Mouse (Mus musculus) midbrain, postnatal 0 days (tissue): ENCODE data around the gene Insl6. TPM values are rescaled to one million over a fixed set of nuclear protein-coding genes. Genes with fewer than 3 reads are reported as not detected.

Experiments used
- ATAC-seq: fragments of 200-750 bp; cut with Nextera tagmentation; 2 replicates; pipeline ENCODE4 v1.8.0; 2017; ENCODE audit warnings: moderate number of reproducible peaks, mild to moderate bottlenecking, moderate TSS enrichment, moderate library complexity; ENCODE audit not compliant: low FRiP score
- DNase-seq: peaks from one replicate; pipeline ENCODE4 v3.0.0-alpha.2; 2015; ENCODE audit warnings: low spot score
- H3K27ac ChIP-seq: fragments of 300-500 bp; sonication (generic); 2 replicates; pipeline ENCODE4 v1.5.1; 2014; ENCODE audit warnings: low read depth, mild to moderate bottlenecking, low read length, mixed read lengths
- H3K27me3 ChIP-seq: fragments of 300-500 bp; sonication (generic); 2 replicates; pipeline ENCODE4 v1.6.1; 2014; ENCODE audit warnings: low read length, control low read depth, mixed read lengths; ENCODE audit not compliant: insufficient read depth
- H3K36me3 ChIP-seq: fragments of 300-500 bp; sonication (generic); 2 replicates; pipeline ENCODE4 v1.6.1; 2014; ENCODE audit warnings: low read length, control low read depth, mixed read lengths; ENCODE audit not compliant: insufficient read depth
- H3K4me1 ChIP-seq: fragments of 300-500 bp; sonication (generic); 2 replicates; pipeline ENCODE4 v1.6.1; 2014; ENCODE audit warnings: mild to moderate bottlenecking, control low read depth, antibody characterized with exemption, low read length, mixed read lengths; ENCODE audit not compliant: insufficient read depth
- H3K4me2 ChIP-seq: fragments of 300-500 bp; sonication (generic); 2 replicates; pipeline ENCODE4 v1.6.1; 2014; ENCODE audit warnings: low read depth, mild to moderate bottlenecking, low read length, mixed read lengths; ENCODE audit not compliant: poor library complexity, severe bottlenecking
- H3K4me3 ChIP-seq: fragments of 300-500 bp; sonication (generic); 2 replicates; pipeline ENCODE4 v1.5.1; 2014; ENCODE audit warnings: low read depth, mild to moderate bottlenecking, low read length, moderate library complexity
- H3K9ac ChIP-seq: fragments of 300-500 bp; sonication (generic); replicated peaks from 2 replicates; pipeline ENCODE4 v1.6.1; 2014; ENCODE audit warnings: mild to moderate bottlenecking, low read length, moderate library complexity, mixed read lengths; ENCODE audit not compliant: poor library complexity, severe bottlenecking
- H3K9me3 ChIP-seq: fragments of 300-500 bp; sonication (generic); 2 replicates; pipeline ENCODE4 v1.6.1; 2016; ENCODE audit warnings: low read length, control low read depth
- CTCF ChIP-seq: IDR thresholded peaks from 2 replicates; pipeline ENCODE4 v1.5.1; 2016; ENCODE audit warnings: antibody characterized with exemption, mild to moderate bottlenecking
- whole genome bisulfite sequencing: fragments of 180-500 bp; shearing (Covaris S2); extraction: QIAGEN DNeasy Blood & Tissue Kit; methylation state at CpG from one replicate; pipeline ENCODE4 v1.1.7; 2014; 5-methylcytosine and 5-hydroxymethylcytosine counted together
- polyA plus RNA-seq: library from polyadenylated mRNA; unstranded; fragments of >200 nt; fragmentation: Nextera tagmentation; extraction: Ambion mirVana; gene quantifications from 2 replicates; pipeline ENCODE4 v1.2.1, GENCODE M21; 2015
- total RNA-seq: library from RNA; depleted of rRNA; stranded (reverse); fragments of >200 nt; gene quantifications from 2 replicates; pipeline ENCODE4 v1.2.3, GENCODE M21; 2014; rRNA removed

Gene Insl6
- total RNA-seq (4.6 TPM in 1 of 2 replicates, not detected in the other), polyA plus RNA-seq (1.5 and 1.8 TPM in 2 replicates)

DNA sequence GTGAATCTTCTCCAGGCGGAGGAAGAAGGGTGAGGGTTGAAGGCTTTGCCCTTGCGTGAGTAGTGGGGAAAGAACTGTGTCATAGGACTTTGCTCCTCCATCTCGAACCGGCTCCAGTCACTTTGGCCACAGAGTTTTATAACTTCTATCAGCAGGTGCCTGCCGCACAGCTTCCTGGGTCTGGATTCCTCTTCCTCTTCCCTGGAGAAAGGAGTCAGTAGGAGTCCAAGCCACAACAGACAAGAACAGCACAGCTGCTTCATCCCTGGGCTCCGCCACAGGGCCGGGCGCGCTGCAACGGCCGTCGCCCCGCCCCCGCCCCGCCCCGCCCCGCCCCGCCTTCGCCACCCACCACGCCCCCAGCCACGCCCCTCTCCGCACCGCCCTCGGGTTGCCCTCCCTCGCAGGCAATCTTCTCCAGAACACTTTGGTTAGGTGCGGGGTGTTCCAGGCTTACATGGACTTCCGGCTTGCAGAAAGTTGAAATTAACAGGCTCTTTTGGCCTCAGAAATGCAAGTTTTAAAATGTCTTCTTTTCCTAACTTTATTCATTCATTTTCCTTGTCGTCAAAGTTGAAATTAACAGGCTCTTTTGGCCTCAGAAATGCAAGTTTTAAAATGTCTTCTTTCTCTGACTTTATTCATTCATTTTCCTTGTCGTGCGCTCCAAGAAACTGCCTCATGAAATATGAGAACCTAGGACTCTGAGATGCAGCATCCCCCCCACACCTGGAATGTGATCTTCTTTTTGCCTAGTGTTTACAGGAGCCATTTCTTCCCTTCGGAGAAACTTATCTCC is at the start of gene Insl6:
Gene Insl6, minus strand, starts transcription at position 304 of the 799 bp plus-strand sequence.
- Histone ChIP-seq H3K27ac (no peak within 1 kb of the TSS), H3K4me3 (peak within 1 kb of the TSS; percentile 27), H3K4me2 (peak within 1 kb of the TSS; percentile 64), H3K9ac (no peak within 1 kb of the TSS), H3K4me1 (no peaks in the 10 kb centered on the region), H3K36me3 (no peaks in the 10 kb centered on the region), H3K9me3 (no peaks in the 10 kb centered on the region), H3K27me3 (peaks cover 4% of the 10 kb centered on the region; the same call in 1 of the 2 replicates)
- peak; percentile 23 for DNase-seq
- no peak for ATAC-seq
- no peak for TF ChIP-seq CTCF
- WGBS, result 8% methylated on average over 21 of the region's 31 CpGs

DNA sequence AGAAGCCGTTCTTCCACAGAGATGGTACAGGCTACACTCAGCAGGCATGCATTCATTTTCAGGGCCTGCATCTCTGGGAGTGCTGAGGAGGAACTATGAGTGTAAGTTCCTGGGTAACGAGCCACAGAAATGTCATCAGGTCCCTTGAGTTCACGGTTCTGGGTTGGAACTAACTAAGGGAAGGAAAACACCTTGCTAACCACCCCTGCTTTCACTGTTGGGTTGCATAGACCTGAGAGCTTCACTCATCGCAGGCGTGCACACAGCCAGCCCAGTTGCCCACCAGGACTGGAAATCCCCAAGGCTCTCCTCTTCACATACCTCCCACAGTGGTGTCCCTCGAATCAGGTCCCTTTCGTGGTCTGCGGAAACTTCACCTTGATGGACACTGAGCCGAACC is 49.8 kb upstream of the Insl6 start:
- 93% methylated on average over 9 of the region's 9 CpGs for WGBS
- no peak overlapping the region for H3K4me2 ChIP-seq
- no peak for DNase-seq
- no peak overlapping the region for H3K9ac ChIP-seq
- no peak overlapping the region for H3K27ac ChIP-seq
- no peaks in the 10 kb centered on the region for H3K36me3 ChIP-seq
- no peaks in the 10 kb centered on the region for H3K4me1 ChIP-seq
- no peak for ATAC-seq
- H3K4me3 ChIP-seq, result no peak overlapping the region
- no peak for TF ChIP-seq CTCF
- no peaks in the 10 kb centered on the region for H3K9me3 ChIP-seq
- no peaks in the 10 kb centered on the region for H3K27me3 ChIP-seq

DNA sequence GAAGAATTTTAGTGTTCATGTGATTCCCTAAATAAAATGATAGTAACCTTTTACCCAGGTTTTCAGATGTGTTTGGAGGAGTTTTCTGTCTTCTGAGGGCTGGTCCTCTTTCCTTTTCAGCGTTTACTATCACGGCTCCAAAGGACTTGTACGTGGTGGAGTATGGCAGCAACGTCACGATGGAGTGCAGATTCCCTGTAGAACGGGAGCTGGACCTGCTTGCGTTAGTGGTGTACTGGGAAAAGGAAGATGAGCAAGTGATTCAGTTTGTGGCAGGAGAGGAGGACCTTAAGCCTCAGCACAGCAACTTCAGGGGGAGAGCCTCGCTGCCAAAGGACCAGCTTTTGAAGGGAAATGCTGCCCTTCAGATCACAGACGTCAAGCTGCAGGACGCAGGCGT is 48.3 kb upstream of the Insl6 start:
- Histone ChIP-seq H3K27me3 (no peaks in the 10 kb centered on the region), H3K9ac (0 out of 2 replicates have a peak overlapping the region, but pooled peaks have one; percentile 4), H3K4me2 (peak overlapping the region; percentile 45), H3K9me3 (no peaks in the 10 kb centered on the region), H3K4me3 (peak overlapping the region; percentile 25), H3K36me3 (no peaks in the 10 kb centered on the region), H3K4me1 (no peaks in the 10 kb centered on the region), H3K27ac (no peak overlapping the region)
- ATAC-seq (no peak), DNase-seq (no peak)
- 42% methylated on average over 11 of the region's 11 CpGs for WGBS
- no peak for TF ChIP-seq CTCF

DNA sequence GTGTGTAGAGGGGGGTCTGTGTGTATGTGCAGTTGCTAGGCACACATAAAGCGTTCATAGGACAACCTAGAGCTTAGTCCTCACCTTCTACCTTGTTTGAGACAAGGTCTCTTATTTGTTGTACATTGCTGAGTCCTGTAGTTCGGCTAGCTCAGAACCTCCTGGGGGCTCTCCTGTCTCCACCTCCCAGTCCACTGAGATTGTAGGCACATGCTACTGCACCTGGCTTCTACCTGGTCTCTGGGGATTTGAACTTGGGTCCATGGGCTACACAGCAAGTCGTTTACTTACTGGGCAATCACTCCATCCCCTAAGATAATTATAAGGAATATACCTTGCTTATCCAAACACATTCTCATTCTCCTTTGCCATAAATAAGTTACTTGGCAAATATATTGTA is 47.5 kb upstream of the Insl6 start:
- Histone ChIP-seq H3K4me2 (no peak overlapping the region), H3K4me1 (no peaks in the 10 kb centered on the region), H3K36me3 (no peaks in the 10 kb centered on the region), H3K9me3 (no peaks in the 10 kb centered on the region), H3K27me3 (no peaks in the 10 kb centered on the region), H3K4me3 (no peak overlapping the region), H3K27ac (no peak overlapping the region), H3K9ac (no peak overlapping the region)
- no peak for TF ChIP-seq CTCF
- DNase-seq, result no peak
- no peak for ATAC-seq
- WGBS, result 92% methylated on average over 3 of the region's 3 CpGs

DNA sequence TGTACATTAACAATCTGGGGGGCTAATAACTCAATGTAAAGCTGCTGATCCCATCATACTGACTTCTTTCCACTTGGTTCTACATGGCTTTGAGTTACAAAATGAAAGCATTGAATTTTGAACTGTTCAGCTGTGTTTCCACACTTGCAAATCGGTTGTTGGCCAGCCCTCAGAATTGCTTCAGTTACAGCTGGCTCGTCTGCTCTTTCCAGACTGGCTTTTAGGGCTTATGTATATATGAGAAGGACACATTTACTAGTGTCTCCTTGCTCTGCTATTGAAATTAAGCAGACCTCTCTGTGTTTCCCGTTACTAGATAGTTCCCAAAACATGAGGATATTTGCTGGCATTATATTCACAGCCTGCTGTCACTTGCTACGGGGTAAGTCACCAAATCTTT is 47.0 kb upstream of the Insl6 start:
- H3K9ac ChIP-seq, result no peak overlapping the region
- no peaks in the 10 kb centered on the region for H3K9me3 ChIP-seq
- H3K36me3 ChIP-seq, result no peaks in the 10 kb centered on the region
- TF ChIP-seq CTCF, result no peak
- no peaks in the 10 kb centered on the region for H3K27me3 ChIP-seq
- 76% methylated on average over 4 of the region's 4 CpGs for WGBS
- no peak overlapping the region for H3K4me3 ChIP-seq
- H3K4me1 ChIP-seq, result no peaks in the 10 kb centered on the region
- DNase-seq, result no peak
- H3K4me2 ChIP-seq, result no peak overlapping the region
- ATAC-seq, result no peak
- H3K27ac ChIP-seq, result no peak overlapping the region

DNA sequence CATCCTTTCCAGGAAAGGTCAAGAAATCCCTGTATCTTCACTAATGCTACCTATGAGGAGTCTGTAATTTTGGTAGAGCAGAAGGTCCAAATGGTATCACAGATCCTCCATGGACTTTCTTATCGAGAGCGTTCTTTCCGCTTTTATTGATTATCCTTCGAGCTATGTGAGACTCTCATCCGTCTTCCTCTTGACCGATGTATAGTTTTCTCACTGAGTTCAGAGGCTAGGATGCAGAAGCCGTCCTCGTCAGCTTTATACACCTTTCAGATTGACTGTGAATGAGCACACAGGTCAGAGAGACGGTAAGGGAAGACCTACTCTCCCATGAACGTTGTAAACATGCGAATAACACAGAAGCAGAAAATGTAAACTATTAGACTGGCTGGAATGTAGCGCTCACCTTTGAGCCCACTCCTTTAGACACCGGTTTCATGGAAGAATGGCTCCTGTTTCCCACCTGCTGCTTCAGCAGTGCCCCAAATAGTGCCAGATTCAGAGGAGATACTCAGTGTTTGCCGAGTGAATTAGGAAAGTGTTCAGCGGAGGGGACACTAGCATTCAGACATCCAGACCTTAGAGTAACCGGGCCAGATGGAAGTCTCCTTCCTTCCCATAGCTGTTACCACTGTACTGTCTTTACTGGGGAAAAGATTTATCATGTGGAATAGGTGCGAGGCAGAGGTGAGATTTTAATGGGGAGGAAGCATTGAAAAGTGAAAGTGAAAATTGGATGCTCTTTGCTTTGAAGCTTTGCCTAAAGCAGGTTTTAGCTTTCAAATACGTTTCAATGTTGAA is 46.3 kb upstream of the Insl6 start:
- H3K4me1 ChIP-seq, result no peaks in the 10 kb centered on the region
- H3K9ac ChIP-seq, result no peak overlapping the region
- H3K4me2 ChIP-seq, result no peak overlapping the region
- TF ChIP-seq CTCF, result no peak
- ATAC-seq (no peak), DNase-seq (no peak)
- H3K36me3 ChIP-seq, result no peaks in the 10 kb centered on the region
- H3K9me3 ChIP-seq, result no peaks in the 10 kb centered on the region
- H3K27me3 ChIP-seq, result no peaks in the 10 kb centered on the region
- no peak overlapping the region for H3K27ac ChIP-seq
- 81% methylated on average over 18 of the region's 18 CpGs for WGBS
- H3K4me3 ChIP-seq, result no peak overlapping the region
